Mouse (Mus musculus): ENCODE data around the gene Gnaz.

DNA sequence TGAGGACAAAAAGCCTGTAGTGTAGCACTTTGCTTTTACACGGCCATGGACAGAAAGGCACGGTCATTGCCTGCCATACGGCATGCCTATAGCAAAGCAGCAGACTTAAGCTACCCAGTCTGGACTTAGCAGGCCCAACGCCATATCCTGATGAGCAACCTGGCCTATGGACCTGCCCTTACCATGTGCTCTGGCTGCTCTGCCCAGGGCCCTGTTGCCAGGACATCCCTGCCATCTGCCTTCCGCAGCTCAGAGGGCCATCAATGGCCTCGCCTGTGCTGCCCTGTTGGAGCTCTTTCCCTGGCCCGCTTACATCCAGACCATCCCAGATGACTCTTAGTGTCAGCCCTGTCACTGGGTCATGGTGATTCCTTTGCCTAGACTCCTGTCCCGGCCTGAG, 34.4 kb downstream of the Gnaz start:
- TF ChIP-seq EP300 (IDR thresholded peaks at IDR 0.05) (no peak), CTCF (IDR thresholded peaks at IDR 0.05) (no peak)

Measured in lung, postnatal 0 days (tissue).